Mouse (Mus musculus) olfactory bulb, adult 2 months (tissue): ENCODE measurements around the gene Ezh1. TPM values are rescaled to one million over a fixed set of nuclear protein-coding genes. Genes with fewer than 3 reads are reported as not detected.

ENCODE experiments used
- H3K27ac ChIP-seq: fragments of 200-500 bp; 2 replicates; pipeline ENCODE4 v1.5.1; 2012; ENCODE audit warnings: low read depth, low read length; ENCODE audit not compliant: insufficient read depth
- H3K4me1 ChIP-seq: fragments of 200-500 bp; 2 replicates; pipeline ENCODE4 v1.6.1; 2012; ENCODE audit warnings: low read length; ENCODE audit not compliant: control insufficient read depth, insufficient read depth
- H3K4me3 ChIP-seq: fragments of 200-500 bp; 2 replicates; pipeline ENCODE4 v1.5.1; 2012; ENCODE audit warnings: mild to moderate bottlenecking, low read depth, low read length, moderate library complexity; ENCODE audit not compliant: insufficient read depth
- CTCF ChIP-seq: fragments of 200-500 bp; IDR thresholded peaks from 2 replicates; pipeline ENCODE4 v1.5.1; 2012; ENCODE audit warnings: low read depth, mild to moderate bottlenecking, low read length, moderate library complexity; ENCODE audit not compliant: insufficient read depth
- POLR2A ChIP-seq: fragments of 200-500 bp; IDR thresholded peaks from 2 replicates; pipeline ENCODE4 v1.6.1; 2012; ENCODE audit warnings: mild to moderate bottlenecking, low read depth, low read length, moderate library complexity; ENCODE audit not compliant: insufficient read depth
- WGBS: fragments of 180-500 bp; shearing (Covaris S2); methylation state at CpG from one replicate; pipeline ENCODE4 v1.1.7; 2018; 5-methylcytosine and 5-hydroxymethylcytosine counted together
- polyA plus RNA-seq: library from polyadenylated mRNA; stranded (reverse); fragments of >200 nt; gene quantifications from 2 replicates; pipeline ENCODE4 v1.2.4, GENCODE M21; 2012; ENCODE audit warnings: low replicate concordance; ENCODE audit not compliant: missing spikeins, insufficient read depth, insufficient read length

The Ezh1 gene
- polyA plus RNA-seq, 1 experiment = not detected

- Histone ChIP-seq H3K4me3 (no peak overlapping the region), H3K27ac (no peak overlapping the region), H3K4me1 (peaks cover 23% of the 10 kb centered on the region)
- WGBS = 65% methylated on average over 1 of the region's 1 CpGs
- TF ChIP-seq CTCF (no peak), POLR2A (no peak)
Observed at GRCm38 (mm10) chr11:101152825-101153224, 73.4 kb downstream of the Ezh1 start.

GRCm38 (mm10) chr11:101151063-101151462, 75.2 kb downstream of the Ezh1 start:
- peaks cover 17% of the 10 kb centered on the region for H3K4me1 ChIP-seq
- H3K4me3 ChIP-seq = no peak overlapping the region
- H3K27ac ChIP-seq = no peak overlapping the region
- TF ChIP-seq POLR2A (no peak), CTCF (no peak)
- WGBS = 55% methylated on average over 2 of the region's 2 CpGs

- no peak overlapping the region for H3K4me3 ChIP-seq
- 36% methylated on average over 9 of the region's 9 CpGs for WGBS
- TF ChIP-seq CTCF (no peak), POLR2A (no peak)
- H3K27ac ChIP-seq = peak overlapping the region; percentile 58
- peaks cover 11% of the 10 kb centered on the region for H3K4me1 ChIP-seq
Observed at GRCm38 (mm10) chr11:101149178-101150105, 76.8 kb downstream of the Ezh1 start.

GRCm38 (mm10) chr11:101148751-101149150, 77.5 kb downstream of the Ezh1 start:
- 52% methylated on average over 10 of the region's 10 CpGs for WGBS
- TF ChIP-seq POLR2A (no peak), CTCF (no peak)
- no peak overlapping the region for H3K4me3 ChIP-seq
- peaks cover 11% of the 10 kb centered on the region for H3K4me1 ChIP-seq
- peak overlapping the region; percentile 58 for H3K27ac ChIP-seq

- H3K4me3 ChIP-seq = no peak overlapping the region
- 23% methylated on average over 10 of the region's 10 CpGs for WGBS
- H3K4me1 ChIP-seq = peaks cover 11% of the 10 kb centered on the region
- no peak overlapping the region for H3K27ac ChIP-seq
- TF ChIP-seq POLR2A (no peak), CTCF (no peak)
Observed at GRCm38 (mm10) chr11:101146377-101146776, 79.9 kb downstream of the Ezh1 start.

- H3K27ac ChIP-seq = peak overlapping the region; percentile 1; the same call in 1 of the 2 replicates
- TF ChIP-seq CTCF (no peak), POLR2A (no peak)
- 22% methylated on average over 19 of the region's 19 CpGs for WGBS
- peak overlapping the region; percentile 30 for H3K4me3 ChIP-seq
- H3K4me1 ChIP-seq = peaks cover 10% of the 10 kb centered on the region
Observed at GRCm38 (mm10) chr11:101143338-101144225, 82.7 kb downstream of the Ezh1 start.

- H3K4me1 ChIP-seq = peaks cover 13% of the 10 kb centered on the region
- WGBS = 94% methylated on average over 10 of the region's 10 CpGs
- TF ChIP-seq POLR2A (no peak), CTCF (no peak)
- H3K4me3 ChIP-seq = no peak overlapping the region
- no peak overlapping the region for H3K27ac ChIP-seq
Observed at GRCm38 (mm10) chr11:101142215-101142967, 83.9 kb downstream of the Ezh1 start.

Other genes with a start within 250 kb of the Ezh1 start
- 524 TPM in 1 of 2 replicates, not detected in the other for gene Atp6v0a1, start 217.0 kb downstream of the Ezh1 start, polyA plus RNA-seq
- gene Naglu, start 156.5 kb downstream of the Ezh1 start, polyA plus RNA-seq = not detected in 2 replicates
- not detected in 2 replicates for gene Hsd17b1, start 148.1 kb downstream of the Ezh1 start, polyA plus RNA-seq
- not detected in 2 replicates for gene Coasy, start 143.9 kb downstream of the Ezh1 start, polyA plus RNA-seq
- gene Mlx, start 139.2 kb downstream of the Ezh1 start, polyA plus RNA-seq = not detected in 2 replicates
- not detected in 2 replicates for gene Psmc3ip, start 131.0 kb downstream of the Ezh1 start, polyA plus RNA-seq
- gene Retreg3, start 106.6 kb downstream of the Ezh1 start, polyA plus RNA-seq = not detected in 2 replicates
- not detected in 2 replicates for gene Tubg1, start 106.5 kb downstream of the Ezh1 start, polyA plus RNA-seq
- gene Tubg2, start 70.6 kb downstream of the Ezh1 start, polyA plus RNA-seq = not detected in 2 replicates
- not detected in 2 replicates for gene Cntnap1, start 55.9 kb downstream of the Ezh1 start, polyA plus RNA-seq
- not detected in 2 replicates for gene Plekhh3, start 55.1 kb downstream of the Ezh1 start, polyA plus RNA-seq
- gene Ccr10, start 51.0 kb downstream of the Ezh1 start, polyA plus RNA-seq = not detected in 2 replicates
- not detected in 2 replicates for gene Ramp2, start 19.6 kb upstream of the Ezh1 start, polyA plus RNA-seq
- not detected in 2 replicates for gene Vps25, start 27.2 kb upstream of the Ezh1 start, polyA plus RNA-seq
- gene Wnk4, start 34.1 kb upstream of the Ezh1 start, polyA plus RNA-seq = not detected in 2 replicates
- gene Cntd1, start 52.5 kb upstream of the Ezh1 start, polyA plus RNA-seq = not detected in 2 replicates
- gene Coa3, start 52.7 kb upstream of the Ezh1 start, polyA plus RNA-seq = not detected in 2 replicates
- not detected in 2 replicates for gene Becn1, start 75.8 kb upstream of the Ezh1 start, polyA plus RNA-seq
- 706 TPM in 1 of 2 replicates, not detected in the other for gene Psme3, start 89.8 kb upstream of the Ezh1 start, polyA plus RNA-seq
- gene Aoc2, start 98.6 kb upstream of the Ezh1 start, polyA plus RNA-seq = not detected in 2 replicates
- gene Aoc3, start 104.1 kb upstream of the Ezh1 start, polyA plus RNA-seq = not detected in 2 replicates
- not detected in 2 replicates for gene G6pc, start 141.1 kb upstream of the Ezh1 start, polyA plus RNA-seq
- gene Aarsd1, start 191.2 kb upstream of the Ezh1 start, polyA plus RNA-seq = not detected in 2 replicates
- gene Gm27029, start 198.3 kb upstream of the Ezh1 start, polyA plus RNA-seq = not detected in 2 replicates
- gene Rundc1, start 198.6 kb upstream of the Ezh1 start, polyA plus RNA-seq = not detected in 2 replicates
- not detected in 2 replicates for gene Ptges3l, start 198.9 kb upstream of the Ezh1 start, polyA plus RNA-seq
- gene Rpl27, start 215.8 kb upstream of the Ezh1 start, polyA plus RNA-seq = not detected in 2 replicates
- gene Ifi35, start 221.9 kb upstream of the Ezh1 start, polyA plus RNA-seq = not detected in 2 replicates
- gene Rnd2, start 238.5 kb upstream of the Ezh1 start, polyA plus RNA-seq = 335 TPM in 1 of 2 replicates, not detected in the other
- not detected in 2 replicates for gene Vat1, start 239.8 kb upstream of the Ezh1 start, polyA plus RNA-seq